Mouse (Mus musculus) heart, postnatal 0 days (tissue): Measurements from ENCODE around the gene Lair1.

Experiments
- CTCF ChIP-seq: IDR thresholded peaks from 2 replicates; pipeline ENCODE4 v1.5.1; 2016; ENCODE audit warnings: antibody characterized with exemption, control low read depth, low read depth
- EP300 ChIP-seq: IDR thresholded peaks from 2 replicates; pipeline ENCODE4 v1.6.1; 2016; ENCODE audit warnings: antibody characterized with exemption, low read depth

DNA sequence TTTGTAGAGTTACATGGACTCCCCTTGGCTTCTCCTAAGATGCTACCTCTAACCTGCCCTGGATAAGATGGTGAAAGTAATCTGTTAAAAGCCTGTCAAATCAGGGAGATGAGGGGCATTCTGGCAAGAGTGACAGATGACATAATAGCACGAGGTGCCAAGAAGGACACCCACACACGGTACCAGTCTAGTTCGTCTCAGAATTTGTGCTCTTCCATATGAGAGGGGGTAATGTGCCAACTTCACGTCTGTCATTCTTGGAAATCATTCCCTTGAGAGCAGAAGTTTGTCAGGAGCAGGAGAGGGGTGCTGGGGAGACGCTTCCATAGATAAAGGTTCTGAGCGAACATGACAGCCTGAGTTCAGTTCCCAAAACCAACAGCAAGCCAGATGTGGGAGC is 21.2 kb upstream of the Lair1 start:
- TF ChIP-seq CTCF, result no peak
- TF ChIP-seq EP300, result no peak
